Mouse (Mus musculus) heart, postnatal 0 days (tissue): ENCODE results near the gene Pou6f1.

ENCODE experiments used
- CTCF ChIP-seq: IDR thresholded peaks from 2 replicates; pipeline ENCODE4 v1.5.1; 2016; ENCODE audit warnings: antibody characterized with exemption, control low read depth, low read depth
- EP300 ChIP-seq: IDR thresholded peaks from 2 replicates; pipeline ENCODE4 v1.6.1; 2016; ENCODE audit warnings: antibody characterized with exemption, low read depth

DNA sequence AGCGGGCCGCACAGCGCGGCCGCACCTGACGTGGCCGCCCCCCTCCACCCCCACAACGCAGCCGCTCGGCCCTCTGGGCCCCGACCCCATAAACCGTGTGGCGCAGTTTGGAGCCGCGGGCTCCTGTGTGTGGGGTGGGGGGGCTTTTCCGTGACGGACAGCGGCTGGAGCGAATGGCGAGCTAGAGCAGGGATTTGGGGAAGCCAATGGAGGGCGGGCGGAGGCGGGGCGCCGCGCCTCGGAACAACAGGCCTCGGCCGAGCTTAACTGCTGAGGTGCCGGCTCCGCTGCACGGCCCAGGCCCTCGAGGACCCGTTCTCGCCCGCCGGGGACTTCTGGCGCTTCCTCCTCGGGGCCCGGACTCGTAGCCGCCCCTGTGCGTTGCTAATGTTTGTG, 16.0 kb upstream of the Pou6f1 start:
- TF ChIP-seq CTCF (no peak), EP300 (no peak)
